Mouse (Mus musculus) splenic B cell, adult 2 months (primary cell): ENCODE data around the gene P3h2.

Experiments
- DNase-seq: peaks from one replicate; pipeline ENCODE4 v3.0.0-alpha.2; 2011; ENCODE audit warnings: low read depth, low spot score
- H3K27me3 ChIP-seq: 2 replicates; pipeline ENCODE4 v1.6.1; 2012; ENCODE audit warnings: mild to moderate bottlenecking, low read length, moderate library complexity, mixed read lengths; ENCODE audit not compliant: control insufficient read depth, poor library complexity, insufficient read depth, severe bottlenecking
- H3K36me3 ChIP-seq: 2 replicates; pipeline ENCODE4 v1.6.1; 2012; ENCODE audit warnings: mild to moderate bottlenecking, low read length, moderate library complexity, mixed read lengths; ENCODE audit not compliant: control insufficient read depth, poor library complexity, insufficient read depth, severe bottlenecking

The P3h2 gene

DNA sequence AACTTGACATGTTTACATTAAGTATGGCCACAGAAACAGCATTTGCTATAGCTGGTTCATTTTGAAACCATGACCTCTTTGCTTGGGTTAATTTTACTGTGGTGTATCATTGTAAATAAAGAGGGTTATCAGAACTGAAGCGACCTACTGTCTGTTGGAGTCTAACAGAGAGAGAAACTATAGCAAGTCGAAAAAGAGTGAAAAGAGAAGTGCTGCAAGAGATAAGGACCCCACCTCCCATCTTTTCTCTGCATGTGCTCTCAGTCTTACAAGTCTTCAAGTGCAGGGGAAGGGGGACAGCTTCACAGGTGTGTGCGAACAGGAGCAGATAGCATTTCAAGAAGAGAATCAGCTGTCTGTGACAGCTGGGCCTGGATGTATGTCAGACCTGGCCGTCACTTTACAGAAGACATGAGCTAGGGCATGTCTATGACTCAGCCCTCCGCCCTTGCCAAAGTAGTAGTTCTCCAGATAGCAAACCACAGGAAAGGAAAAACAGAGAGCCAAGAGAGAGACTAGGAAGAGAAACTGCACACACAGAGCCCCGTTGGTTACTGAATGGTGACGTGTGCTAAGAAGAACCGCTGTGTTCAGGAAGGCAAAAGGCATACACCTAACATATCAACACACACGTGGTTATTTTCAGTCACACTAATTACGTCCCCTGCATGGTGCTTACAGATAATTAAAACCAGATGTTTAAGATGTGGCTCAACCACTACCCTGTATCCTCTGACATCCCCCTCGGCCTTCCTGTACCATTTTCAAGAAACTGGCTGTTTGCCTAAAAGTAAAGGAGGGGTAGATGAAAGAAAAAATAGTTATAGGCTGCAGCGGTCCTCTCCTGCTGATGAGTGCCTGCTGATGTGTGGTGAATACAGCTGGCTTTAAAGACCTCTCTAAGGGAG lies 64.3 kb downstream of the P3h2 start:
- Histone ChIP-seq H3K27me3 (no peaks in the 10 kb centered on the region), H3K36me3 (no peaks in the 10 kb centered on the region)
- DNase-seq: no peak

DNA sequence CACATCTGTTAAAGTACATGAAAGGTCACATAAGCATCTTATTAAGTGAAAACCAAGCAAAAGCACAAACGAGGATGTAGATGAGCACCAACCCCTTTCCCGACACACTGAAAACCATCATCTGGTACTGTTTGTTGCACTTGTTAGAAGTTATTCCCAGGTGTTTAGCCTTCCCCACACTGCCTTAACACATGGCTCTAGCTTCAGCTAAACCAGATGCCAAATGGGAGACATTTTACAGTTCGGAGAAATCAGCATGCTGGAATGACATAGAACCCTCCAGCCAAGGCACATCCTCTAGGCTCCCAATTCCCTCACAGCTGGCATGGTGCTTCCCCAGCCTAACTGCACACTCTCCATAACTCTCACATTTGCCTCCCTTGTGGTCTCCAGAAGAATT lies 66.3 kb downstream of the P3h2 start:
- no peak for DNase-seq
- Histone ChIP-seq H3K36me3 (no peaks in the 10 kb centered on the region), H3K27me3 (no peaks in the 10 kb centered on the region)

DNA sequence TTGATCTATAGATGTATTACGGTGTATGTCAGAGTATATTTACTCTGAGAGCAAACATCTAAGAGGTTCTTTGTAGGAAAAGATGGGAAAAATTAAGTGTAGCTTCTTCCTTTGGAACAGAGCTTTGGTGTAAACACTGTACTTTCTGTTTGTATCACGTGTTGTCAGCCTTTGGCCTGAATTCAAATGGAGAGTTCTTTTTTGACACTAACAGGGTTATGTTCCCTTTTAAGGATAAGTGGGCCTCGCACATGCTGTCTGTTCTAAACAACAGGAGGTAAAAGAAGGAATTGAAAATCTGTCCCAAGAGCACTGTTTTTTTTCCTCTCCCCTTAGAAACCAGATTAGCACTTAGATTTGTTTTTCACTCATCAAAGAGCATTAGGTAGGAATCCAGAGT lies 70.1 kb downstream of the P3h2 start:
- DNase-seq: no peak
- Histone ChIP-seq H3K36me3 (no peaks in the 10 kb centered on the region), H3K27me3 (no peaks in the 10 kb centered on the region)

DNA sequence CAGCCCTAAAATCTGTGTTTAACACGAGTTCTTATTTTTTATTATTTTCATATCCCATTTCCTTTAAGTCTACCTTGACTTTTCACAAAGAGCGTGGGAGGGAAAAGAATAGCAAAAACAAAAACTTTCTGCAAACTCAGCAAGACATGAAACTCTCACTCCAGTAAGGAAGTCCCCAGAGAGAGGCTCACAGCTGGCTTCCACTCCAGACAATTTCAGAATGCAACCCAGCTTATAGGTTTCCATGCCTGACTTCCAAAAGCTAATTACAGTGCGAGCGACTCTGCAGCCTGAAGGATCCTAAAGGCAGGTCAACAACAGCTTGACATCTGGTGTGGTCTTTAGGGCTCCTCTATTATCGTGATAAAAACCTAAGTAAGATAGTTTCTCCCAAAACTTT lies 70.5 kb downstream of the P3h2 start:
- DNase-seq: no peak
- Histone ChIP-seq H3K36me3 (no peaks in the 10 kb centered on the region), H3K27me3 (no peaks in the 10 kb centered on the region)

DNA sequence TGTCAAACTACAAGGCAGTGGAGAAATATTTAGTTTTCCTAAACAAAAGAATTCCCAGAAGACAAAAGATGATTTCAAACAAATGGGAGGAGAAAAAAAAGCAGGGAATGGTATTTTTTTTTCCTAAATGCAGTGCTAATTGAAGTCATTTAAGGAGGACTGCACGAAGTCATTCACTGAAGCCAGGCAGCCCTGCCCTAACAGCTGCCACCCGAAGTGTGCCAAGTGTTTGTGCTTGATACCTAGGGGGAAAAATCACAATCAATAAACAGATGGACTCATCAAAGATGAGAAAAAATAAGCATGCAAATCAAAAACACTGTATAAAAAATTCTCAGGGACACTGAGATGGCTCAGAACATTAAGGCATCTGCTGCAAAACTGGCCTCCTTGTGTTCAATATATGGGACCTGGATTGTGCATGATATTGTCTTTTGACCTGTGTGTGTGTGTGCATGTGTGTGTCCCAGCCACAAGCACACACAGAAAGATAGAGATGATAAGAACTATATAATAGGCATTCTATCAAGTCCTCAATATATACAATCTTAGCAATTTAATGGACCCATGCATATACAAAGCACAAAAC lies 76.1 kb downstream of the P3h2 start:
- Histone ChIP-seq H3K36me3 (no peaks in the 10 kb centered on the region), H3K27me3 (no peaks in the 10 kb centered on the region)
- no peak for DNase-seq

DNA sequence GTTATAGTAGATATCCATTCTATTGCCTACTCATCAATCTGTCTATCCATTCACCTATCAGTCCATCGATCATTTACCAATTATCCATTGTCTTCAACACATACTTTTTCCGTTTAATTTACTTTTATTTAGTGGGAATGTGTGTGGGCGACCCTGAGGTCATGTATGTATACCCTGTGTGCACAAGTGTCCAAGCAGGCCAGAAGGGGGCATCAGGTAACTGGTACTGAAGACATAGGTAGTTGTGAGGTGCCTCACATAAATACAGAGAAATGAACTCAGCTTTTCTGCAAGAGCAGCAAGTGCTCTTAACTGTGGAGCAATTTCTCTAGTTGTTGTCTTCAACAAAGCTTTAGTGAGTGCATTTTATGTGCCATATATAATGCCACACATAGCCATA lies 79.2 kb downstream of the P3h2 start:
- Histone ChIP-seq H3K27me3 (no peaks in the 10 kb centered on the region), H3K36me3 (no peaks in the 10 kb centered on the region)
- no peak for DNase-seq

DNA sequence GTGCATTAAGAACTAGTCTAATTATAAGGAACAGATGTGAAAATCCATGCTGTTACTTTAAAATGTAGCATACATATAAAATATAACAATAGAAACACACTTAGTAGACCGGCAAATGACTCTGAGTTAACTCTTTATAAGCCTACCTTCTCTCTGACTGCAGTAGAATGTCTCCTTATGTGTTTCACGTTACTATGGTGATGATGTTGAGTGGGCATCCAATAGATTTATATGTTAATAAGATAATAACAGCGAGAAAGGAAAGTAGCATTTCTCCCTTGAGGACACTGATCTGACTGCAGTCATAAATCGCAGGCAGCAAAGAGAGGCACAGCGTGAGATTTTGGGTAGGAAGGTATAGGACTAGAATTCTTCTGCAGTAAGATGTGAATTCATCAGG lies 81.0 kb downstream of the P3h2 start:
- Histone ChIP-seq H3K27me3 (no peaks in the 10 kb centered on the region), H3K36me3 (no peaks in the 10 kb centered on the region)
- DNase-seq: no peak

DNA sequence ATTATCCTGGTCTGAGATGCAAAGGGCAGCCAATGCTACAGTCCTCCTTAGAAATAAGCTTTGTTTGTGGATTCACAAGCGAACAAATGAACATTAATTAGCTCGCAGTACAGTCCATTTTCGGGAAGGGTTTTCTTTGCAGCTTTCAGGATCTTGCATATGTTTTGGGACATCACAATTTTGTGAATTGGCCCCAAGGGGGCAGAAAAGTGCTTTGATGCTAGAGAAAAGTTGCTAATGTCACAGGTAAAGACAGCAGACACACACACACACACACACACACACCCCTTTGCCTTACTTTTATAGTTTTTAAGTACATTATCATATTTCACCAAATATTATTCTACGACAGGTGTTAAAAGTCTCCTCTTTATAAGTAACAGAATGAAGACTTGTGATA lies 82.2 kb downstream of the P3h2 start:
- no peak for DNase-seq
- Histone ChIP-seq H3K27me3 (no peaks in the 10 kb centered on the region), H3K36me3 (no peaks in the 10 kb centered on the region)

DNA sequence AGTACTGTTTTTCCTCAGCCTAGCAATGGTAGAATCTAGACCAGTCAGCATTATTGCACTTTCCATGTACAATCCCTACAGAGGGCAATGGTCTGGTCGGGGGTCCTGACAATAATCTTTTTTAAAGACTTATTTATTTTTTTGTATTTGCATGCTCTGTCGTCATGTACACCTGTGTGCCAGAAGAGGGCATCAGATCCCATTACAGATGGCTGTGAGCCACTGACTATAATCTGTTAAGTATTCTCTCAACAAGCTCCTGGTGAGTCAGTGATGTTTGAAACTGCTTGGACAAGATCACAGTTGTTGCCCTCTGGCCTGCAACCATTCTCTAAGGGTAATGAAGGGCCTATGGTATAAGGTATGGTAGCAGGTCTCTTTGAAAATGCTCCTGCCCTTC lies 83.8 kb downstream of the P3h2 start:
- H3K36me3 ChIP-seq: no peaks in the 10 kb centered on the region
- no peak for DNase-seq
- no peaks in the 10 kb centered on the region for H3K27me3 ChIP-seq

DNA sequence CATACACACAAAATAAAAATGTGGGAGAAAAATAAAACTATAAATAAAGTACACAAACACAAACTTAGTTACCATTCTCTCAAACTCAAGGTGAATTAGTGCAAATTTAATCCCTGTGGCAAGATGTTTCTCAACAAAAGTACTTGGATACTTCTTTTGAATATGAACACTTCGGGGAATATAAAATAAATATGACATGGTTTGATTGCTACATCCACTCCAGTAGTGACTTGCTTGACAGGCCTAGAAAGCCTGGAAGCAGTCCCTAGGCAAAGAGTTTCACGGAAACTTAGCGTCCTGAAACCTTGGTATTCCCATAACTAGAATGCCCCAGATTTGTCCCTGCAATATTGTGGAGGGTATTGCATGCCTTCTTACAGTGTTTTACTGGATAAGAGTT lies 99.8 kb downstream of the P3h2 start:
- no peaks in the 10 kb centered on the region for H3K36me3 ChIP-seq
- no peak for DNase-seq
- no peaks in the 10 kb centered on the region for H3K27me3 ChIP-seq

DNA sequence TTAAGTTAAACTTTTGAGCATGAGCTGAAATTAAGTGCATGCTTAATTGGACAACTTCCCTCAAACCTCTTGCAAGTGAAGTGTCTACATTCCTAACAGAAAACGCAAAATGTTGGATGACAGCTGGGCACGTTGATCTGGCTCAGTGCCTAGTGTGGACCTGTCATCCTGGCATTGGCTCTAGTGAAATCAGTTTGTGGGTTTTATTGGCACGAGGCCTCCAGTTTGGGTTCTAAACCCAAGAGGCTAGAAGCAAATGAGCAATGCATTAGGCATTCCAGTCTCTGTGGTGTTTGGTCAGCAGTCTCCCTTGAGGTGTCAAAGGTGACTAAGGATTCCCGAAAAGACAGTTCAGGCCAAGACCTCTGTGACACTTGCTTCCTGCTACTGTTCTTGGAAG lies 102.3 kb downstream of the P3h2 start:
- no peaks in the 10 kb centered on the region for H3K27me3 ChIP-seq
- DNase-seq: no peak

DNA sequence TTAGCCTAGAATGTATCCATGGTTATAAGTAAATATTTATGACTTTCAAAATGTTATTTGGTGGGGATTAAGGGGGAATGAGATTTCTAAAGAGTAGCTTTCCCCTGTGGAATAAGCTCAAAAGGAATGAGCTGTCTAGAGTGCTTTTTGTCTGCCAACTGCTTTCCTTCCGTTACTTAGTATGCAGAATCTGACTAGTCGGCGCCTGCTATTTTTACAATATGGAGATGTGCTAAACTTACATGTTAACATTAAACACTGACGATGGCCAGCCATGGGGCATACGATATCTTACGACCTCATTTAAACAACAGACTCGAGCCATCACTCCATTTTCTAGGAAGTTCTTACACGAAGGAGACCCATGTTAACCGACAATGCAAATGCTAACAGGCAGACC lies 102.7 kb downstream of the P3h2 start:
- H3K27me3 ChIP-seq: no peaks in the 10 kb centered on the region
- DNase-seq: no peak
- H3K36me3 ChIP-seq: no peaks in the 10 kb centered on the region

More for the DNA sequence above, 102.3 kb downstream of the P3h2 start:
- H3K36me3 ChIP-seq: no peaks in the 10 kb centered on the region

DNA sequence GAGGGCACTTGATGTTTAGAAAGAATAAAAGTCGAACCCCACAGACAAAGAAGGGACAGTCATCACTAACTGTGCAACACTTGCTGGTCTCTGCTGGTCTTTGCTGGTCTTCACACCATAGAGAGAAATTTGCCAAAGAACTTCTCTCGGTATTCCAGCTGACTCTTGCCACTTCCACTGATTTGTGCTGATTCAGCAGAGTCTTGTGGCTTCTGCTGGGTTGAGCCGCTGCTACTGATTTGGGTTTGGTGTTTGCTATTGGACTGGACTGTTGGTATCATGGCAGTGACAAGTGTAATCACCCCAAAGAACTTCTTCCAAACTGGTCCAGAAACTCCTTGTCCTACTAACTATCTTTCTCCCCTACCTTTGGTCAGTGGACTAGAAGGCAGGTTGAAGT lies 111.0 kb downstream of the P3h2 start:
- no peak for DNase-seq
- Histone ChIP-seq H3K36me3 (no peaks in the 10 kb centered on the region), H3K27me3 (no peaks in the 10 kb centered on the region)

DNA sequence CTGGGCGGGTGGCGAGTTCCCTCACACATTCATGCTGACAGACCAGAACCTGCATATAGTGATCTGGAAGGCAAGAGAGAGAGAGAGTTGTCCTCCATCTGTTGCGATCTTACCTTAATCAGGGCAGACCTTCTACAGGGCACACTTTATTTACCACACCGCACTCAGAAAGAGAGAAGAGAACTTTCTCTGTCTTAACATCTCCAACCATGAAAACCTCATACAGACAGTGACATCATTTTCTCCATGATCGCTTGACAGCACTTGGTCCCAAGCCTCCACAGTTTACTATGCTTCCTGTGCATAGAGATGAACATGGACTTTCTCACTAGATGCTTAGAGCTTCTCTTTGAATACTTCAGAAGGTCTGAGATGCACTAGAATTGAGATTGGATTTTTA lies 118.4 kb downstream of the P3h2 start:
- DNase-seq: no peak
- Histone ChIP-seq H3K36me3 (no peaks in the 10 kb centered on the region), H3K27me3 (no peaks in the 10 kb centered on the region; the same call in 1 of the 2 replicates)

DNA sequence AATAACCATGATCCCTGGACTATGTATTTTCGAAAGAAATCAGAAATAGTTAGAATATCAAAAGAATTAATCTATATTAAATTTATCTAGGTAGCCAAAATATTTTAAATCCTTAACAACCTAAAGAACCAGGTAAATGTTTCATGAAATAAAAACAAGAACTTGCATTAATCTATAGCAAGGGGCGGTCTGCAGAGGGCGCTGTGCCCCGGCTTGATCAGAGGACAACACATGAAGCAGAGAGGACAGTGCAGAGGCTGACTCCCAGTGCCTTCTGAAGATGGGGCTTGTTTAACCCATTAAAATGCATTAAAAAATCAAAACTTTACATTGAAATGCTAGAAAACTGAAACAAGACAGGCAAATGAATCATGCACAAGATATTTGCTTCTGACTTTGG lies 121.9 kb downstream of the P3h2 start:
- no peak for DNase-seq
- Histone ChIP-seq H3K27me3 (no peaks in the 10 kb centered on the region; the same call in 1 of the 2 replicates), H3K36me3 (no peaks in the 10 kb centered on the region)
